Mouse (Mus musculus): Measurements from ENCODE around the gene Tomm34.

GRCm38 (mm10) chr2:164081577-164081976 is 10.6 kb upstream of the Tomm34 start:
- TF ChIP-seq CTCF (IDR thresholded peaks at IDR 0.05; ENCODE audit: low read depth, low read length) = no peak
- TF ChIP-seq POLR2A (IDR thresholded peaks at IDR 0.05; ENCODE audit: extremely low read depth, insufficient read depth, low read length) = no peak
